Mouse (Mus musculus) megakaryocyte progenitor cell, adult 5-6 weeks (primary cell): Measurements from ENCODE around the gene 1810043G02Rik. TPM values are rescaled to one million over a fixed set of nuclear protein-coding genes. Genes with fewer than 3 reads are reported as not detected.
"Not testable (repeated sequence)": the region's sequence is repeated elsewhere in the genome, so short reads cannot be mapped to it uniquely, and the experiment has no call there.

ENCODE experiments used
- ATAC-seq: replicated peaks from 2 replicates; pipeline ENCODE4 v1.8.0; 2016; ENCODE audit warnings: mild to moderate bottlenecking, moderate TSS enrichment, inconsistent platforms; ENCODE audit not compliant: poor library complexity
- total RNA-seq, 2 experiments: library from RNA; stranded (forward) in 1 of 2; stranded (reverse) in 1 of 2; fragments of 157-497, 149-512 nt in 1 of 2; fragments of 200-1000 nt in 1 of 2; gene quantifications; 2 replicates each; pipeline versions ENCODE4 v1.2.3 to v1.2.4; 2015 to 2017

Gene 1810043G02Rik
- total RNA-seq (2015): 6.0 and 6.4 TPM in 2 replicates
- 5.9 and 11.2 TPM in 2 replicates for total RNA-seq (2017)

GRCm38 (mm10) chr10:77978351-77979350, at the start of gene 1810043G02Rik:
TSS of gene 1810043G02Rik (plus strand) at chr10:77978524.
- ATAC-seq: peak; percentile 97

- peak; percentile 66 for ATAC-seq
These were observed 38.6 kb upstream of the 1810043G02Rik start for GRCm38 (mm10) chr10:77939685-77940084.

GRCm38 (mm10) chr10:77950468-77950867, 27.9 kb upstream of the 1810043G02Rik start:
- ATAC-seq: not testable (repeated sequence)

GRCm38 (mm10) chr10:77962725-77963124, 15.6 kb upstream of the 1810043G02Rik start:
- peak; percentile 89 for ATAC-seq

GRCm38 (mm10) chr10:77963971-77964370, 14.4 kb upstream of the 1810043G02Rik start:
- ATAC-seq: peak; percentile 74

- ATAC-seq: peak; percentile 37
These were observed 8.9 kb upstream of the 1810043G02Rik start for GRCm38 (mm10) chr10:77969274-77969972.

- ATAC-seq: no peak
These were observed 8.4 kb upstream of the 1810043G02Rik start for GRCm38 (mm10) chr10:77969973-77970325.

GRCm38 (mm10) chr10:77970481-77970880, 7.8 kb upstream of the 1810043G02Rik start, which contains the start of gene Trpm2:
TSS of gene Trpm2 (minus strand) at chr10:77970563.
- peak; percentile 76 for ATAC-seq

GRCm38 (mm10) chr10:77971191-77971590, 7.1 kb upstream of the 1810043G02Rik start:
- peak; percentile 63 for ATAC-seq

GRCm38 (mm10) chr10:77971709-77972553, 6.4 kb upstream of the 1810043G02Rik start:
- 0 out of 2 replicates have a peak, but pooled peaks have one; percentile 15 for ATAC-seq

- ATAC-seq: no peak
These were observed 4.0 kb upstream of the 1810043G02Rik start for GRCm38 (mm10) chr10:77974323-77974722.

- ATAC-seq: no peak
These were observed 3.5 kb upstream of the 1810043G02Rik start for GRCm38 (mm10) chr10:77974811-77975210.

GRCm38 (mm10) chr10:77975653-77976052, 2.7 kb upstream of the 1810043G02Rik start:
- no peak for ATAC-seq

GRCm38 (mm10) chr10:77976458-77977150, 1.7 kb upstream of the 1810043G02Rik start:
- no peak for ATAC-seq

- ATAC-seq: peak; percentile 95
These were observed 6.3 kb downstream of the 1810043G02Rik start for GRCm38 (mm10) chr10:77984660-77985059.

- ATAC-seq: no peak
These were observed 7.5 kb downstream of the 1810043G02Rik start for GRCm38 (mm10) chr10:77985775-77986174.

GRCm38 (mm10) chr10:77995639-77996038, 17.3 kb downstream of the 1810043G02Rik start:
- 0 out of 2 replicates have a peak, but pooled peaks have one; percentile 15 for ATAC-seq

- ATAC-seq: no peak
These were observed 21.9 kb downstream of the 1810043G02Rik start for GRCm38 (mm10) chr10:78000200-78000599.

- no peak for ATAC-seq
These were observed 23.5 kb downstream of the 1810043G02Rik start for GRCm38 (mm10) chr10:78001796-78002195.

- ATAC-seq: no peak
These were observed 24.0 kb downstream of the 1810043G02Rik start for GRCm38 (mm10) chr10:78002316-78002715.
